Mouse (Mus musculus) bone marrow, adult 2 months (tissue): ENCODE results near the gene Chrm4.
A peak's percentile ranks its signal among the peaks of the same experiment; 100 is the strongest.

ENCODE experiments used
- CTCF ChIP-seq: fragments of 200-500 bp; IDR thresholded peaks from 2 replicates; pipeline ENCODE4 v1.5.1; 2011; ENCODE audit warnings: low read length, control low read depth; ENCODE audit not compliant: control insufficient read depth, insufficient read depth
- POLR2A ChIP-seq: fragments of 200-500 bp; IDR thresholded peaks from 2 replicates; pipeline ENCODE4 v1.6.1; 2011; ENCODE audit warnings: low read depth, mild to moderate bottlenecking, control low read depth, low read length, borderline replicate concordance; ENCODE audit not compliant: control insufficient read depth

DNA sequence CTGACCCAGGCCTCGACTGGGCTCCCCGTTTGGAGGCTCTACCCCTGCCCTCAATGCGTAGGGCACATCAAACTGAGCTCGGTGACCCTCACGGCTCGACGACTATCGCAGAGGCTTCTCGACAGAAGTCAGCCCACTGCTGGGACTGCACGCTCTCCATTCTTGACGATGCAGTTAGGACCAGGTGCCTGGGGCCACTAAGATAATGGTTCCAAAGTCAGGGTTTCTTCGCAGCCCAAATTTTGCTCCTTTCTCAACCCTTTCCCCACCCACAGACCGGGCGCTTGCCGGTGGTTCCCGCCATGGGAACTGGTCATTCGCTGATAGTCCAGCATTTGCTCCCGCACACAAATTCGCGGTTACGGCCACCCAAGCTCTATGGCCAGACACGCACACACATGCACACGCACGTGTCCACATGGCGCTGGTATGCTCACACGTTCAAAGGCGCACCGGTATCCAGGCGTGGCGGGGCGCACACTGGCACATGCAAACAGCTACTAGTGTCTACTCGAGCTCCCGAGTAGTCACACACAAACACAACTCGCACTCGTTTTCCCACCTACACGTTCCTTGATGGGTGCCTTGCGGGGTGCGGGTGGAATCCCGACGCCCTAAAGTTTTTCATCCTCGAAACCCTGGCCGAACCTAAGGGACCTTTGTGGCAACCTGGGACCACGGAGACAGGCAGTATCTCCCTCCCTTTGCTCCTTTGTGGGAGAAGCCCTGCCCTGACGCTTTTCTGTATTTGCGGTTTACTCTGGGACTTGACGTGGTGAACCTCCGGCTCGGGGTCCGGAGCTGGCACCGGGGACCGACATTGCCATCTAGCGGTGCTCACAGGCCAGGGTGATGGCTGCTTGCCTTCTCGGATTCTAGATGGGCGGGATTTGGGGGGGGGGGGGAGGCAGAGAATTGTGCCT lies 3.4 kb upstream of the Chrm4 start:
- TF ChIP-seq CTCF (peak; percentile 78), POLR2A (0 out of 2 replicates have a peak, but pooled peaks have one; percentile 14)
